Mouse (Mus musculus) MEL (cell line): Measurements from ENCODE around the gene Pabpc5. TPM values are rescaled to one million over a fixed set of nuclear protein-coding genes. Genes with fewer than 3 reads are reported as not detected.

Experiments used
- DNase-seq: peaks from one replicate; pipeline ENCODE4 v3.0.0; 2011; ENCODE audit warnings: low read depth, low spot score
- H3K27ac ChIP-seq: 2 replicates; pipeline ENCODE4 v1.5.1; 2012; ENCODE audit warnings: low read depth, mild to moderate bottlenecking, control low read depth, low read length, moderate library complexity; ENCODE audit not compliant: control insufficient read depth
- H3K27me3 ChIP-seq, 2 experiments: fragments of 150-350 bp in 1 of 2; sonication (generic) in 1 of 2; 2 replicates each; pipeline ENCODE4 v1.6.1; 2012; ENCODE audit warnings: low read length in 2 of 2, mild to moderate bottlenecking in 2 of 2, improper control_type of control experiment in 1 of 2, moderate library complexity in 1 of 2; ENCODE audit not compliant: insufficient read depth in 2 of 2, control insufficient read depth in 1 of 2
- H3K36me3 ChIP-seq, 2 experiments: 2 replicates each; pipeline ENCODE4 v1.6.1; 2012 to 2014; ENCODE audit warnings: low read length in 2 of 2, improper control_type of control experiment in 1 of 2, inconsistent platforms in 1 of 2, mild to moderate bottlenecking in 1 of 2; ENCODE audit not compliant: insufficient read depth in 2 of 2, control insufficient read depth in 1 of 2
- H3K4me1 ChIP-seq, 2 experiments: fragments of 150-350 bp in 1 of 2; sonication (generic) in 1 of 2; 2 replicates each; pipeline ENCODE4 v1.6.1; 2012; ENCODE audit warnings: low read length in 2 of 2, improper control_type of control experiment in 1 of 2, mild to moderate bottlenecking in 1 of 2; ENCODE audit not compliant: insufficient read depth in 2 of 2, control insufficient read depth in 1 of 2
- H3K4me3 ChIP-seq, 2 experiments: fragments of 150-350 bp in 1 of 2; sonication (generic) in 1 of 2; 2 replicates each; pipeline ENCODE4 v1.5.1; 2012; ENCODE audit warnings: low read depth in 2 of 2, low read length in 2 of 2, mild to moderate bottlenecking in 2 of 2, moderate library complexity in 2 of 2, control low read depth in 1 of 2, improper control_type of control experiment in 1 of 2; ENCODE audit not compliant: control insufficient read depth in 1 of 2, insufficient read depth in 1 of 2
- H3K79me2 ChIP-seq: 2 replicates; pipeline ENCODE4 v1.6.1; 2012; ENCODE audit warnings: mild to moderate bottlenecking, low read length, moderate library complexity; ENCODE audit not compliant: control insufficient read depth, poor library complexity, insufficient read depth
- H3K9ac ChIP-seq: 2 replicates; pipeline ENCODE4 v1.6.1; 2012; ENCODE audit warnings: low read depth, mild to moderate bottlenecking, control low read depth, low read length, moderate library complexity; ENCODE audit not compliant: control insufficient read depth, poor library complexity, severe bottlenecking
- H3K9me3 ChIP-seq: fragments of 150-350 bp; sonication (generic); replicated peaks from 2 replicates; pipeline ENCODE4 v1.6.1; 2012; ENCODE audit warnings: mild to moderate bottlenecking, low read length, improper control_type of control experiment, moderate library complexity; ENCODE audit not compliant: insufficient read depth
- BHLHE40 ChIP-seq: IDR thresholded peaks from 2 replicates; pipeline ENCODE4 v1.6.1; 2012; ENCODE audit warnings: low read depth, mild to moderate bottlenecking, inconsistent platforms, low read length, improper control_type of control experiment, borderline replicate concordance
- CHD2 ChIP-seq: IDR thresholded peaks from 2 replicates; pipeline ENCODE4 v1.6.1; 2011; ENCODE audit warnings: low read length, improper control_type of control experiment
- CTCF ChIP-seq, 3 experiments: IDR thresholded peaks in 2 of 3; conservative IDR thresholded peaks in 1 of 3; 2 replicates each; pipeline ENCODE4 v1.5.1; 2011 to 2012; ENCODE audit warnings: low read length in 3 of 3, low read depth in 2 of 3, mild to moderate bottlenecking in 2 of 3, improper control_type of control experiment in 1 of 3, inconsistent platforms in 1 of 3, mixed read lengths in 1 of 3, moderate library complexity in 1 of 3; ENCODE audit not compliant: control insufficient read depth in 1 of 3, insufficient read depth in 1 of 3, poor library complexity in 1 of 3, severe bottlenecking in 1 of 3
- ELF1 ChIP-seq: IDR thresholded peaks from 2 replicates; pipeline ENCODE4 v1.6.1; 2014; ENCODE audit warnings: low read depth, mild to moderate bottlenecking, inconsistent platforms, low read length, improper control_type of control experiment, moderate library complexity
- EP300 ChIP-seq, 2 experiments: IDR thresholded peaks; 2 replicates each; pipeline ENCODE4 v1.6.1; 2011; ENCODE audit warnings: improper control_type of control experiment in 2 of 2, low read length in 2 of 2, low read depth in 1 of 2, mild to moderate bottlenecking in 1 of 2
- ETS1 ChIP-seq: IDR thresholded peaks from 2 replicates; pipeline ENCODE4 v1.6.1; 2012; ENCODE audit warnings: low read depth, mild to moderate bottlenecking, inconsistent platforms, low read length, improper control_type of control experiment, moderate library complexity
- GABPA ChIP-seq: IDR thresholded peaks from 2 replicates; pipeline ENCODE4 v1.6.1; 2012; ENCODE audit warnings: low read depth, mild to moderate bottlenecking, inconsistent platforms, low read length, improper control_type of control experiment, moderate library complexity
- HCFC1 ChIP-seq: IDR thresholded peaks from 2 replicates; pipeline ENCODE4 v1.6.1; 2012; ENCODE audit warnings: low read depth, mild to moderate bottlenecking, inconsistent platforms, low read length, improper control_type of control experiment, moderate library complexity
- JUND ChIP-seq: IDR thresholded peaks from 2 replicates; pipeline ENCODE4 v1.6.1; 2011; ENCODE audit warnings: low read depth, mild to moderate bottlenecking, improper control_type of control experiment, low read length
- MAFK ChIP-seq: IDR thresholded peaks from 2 replicates; pipeline ENCODE4 v1.6.1; 2011; ENCODE audit warnings: low read depth, mild to moderate bottlenecking, low read length, improper control_type of control experiment, borderline replicate concordance
- MAX ChIP-seq: IDR thresholded peaks from 2 replicates; pipeline ENCODE4 v1.6.1; 2011; ENCODE audit warnings: low read length, improper control_type of control experiment
- MEF2A ChIP-seq: IDR thresholded peaks from 2 replicates; pipeline ENCODE4 v1.6.1; 2014; ENCODE audit warnings: low read depth, mild to moderate bottlenecking, inconsistent platforms, low read length, improper control_type of control experiment; ENCODE audit not compliant: poor library complexity, insufficient replicate concordance, severe bottlenecking; ENCODE audit errors: extremely low read depth
- POLR2A ChIP-seq, 2 experiments: IDR thresholded peaks; 2 replicates each; pipeline ENCODE4 v1.6.1; 2011 to 2012; ENCODE audit warnings: low read length in 2 of 2, mild to moderate bottlenecking in 2 of 2, control low read depth in 1 of 2, improper control_type of control experiment in 1 of 2, low read depth in 1 of 2, moderate library complexity in 1 of 2; ENCODE audit not compliant: control insufficient read depth in 1 of 2, insufficient read depth in 1 of 2, poor library complexity in 1 of 2
- POLR2AphosphoS2 ChIP-seq: IDR thresholded peaks from 2 replicates; pipeline ENCODE4 v1.6.1; 2011; ENCODE audit warnings: low read length, improper control_type of control experiment
- POLR2AphosphoS5 ChIP-seq: IDR thresholded peaks from 2 replicates; pipeline ENCODE4 v1.6.1; 2012; ENCODE audit warnings: low read depth, borderline replicate concordance, mild to moderate bottlenecking, inconsistent platforms, low read length, moderate library complexity, mixed read lengths
- RCOR1 ChIP-seq: IDR thresholded peaks from 2 replicates; pipeline ENCODE4 v1.6.1; 2012; ENCODE audit warnings: low read depth, mild to moderate bottlenecking, inconsistent platforms, low read length, improper control_type of control experiment
- SIN3A ChIP-seq: IDR thresholded peaks from 2 replicates; pipeline ENCODE4 v1.6.1; 2012; ENCODE audit warnings: low read length, improper control_type of control experiment, inconsistent platforms
- TAL1 ChIP-seq: IDR thresholded peaks from 2 replicates; pipeline ENCODE4 v1.6.1; 2012; ENCODE audit warnings: mild to moderate bottlenecking, inconsistent platforms, low read length, moderate library complexity, mixed read lengths
- TBP ChIP-seq: IDR thresholded peaks from 2 replicates; pipeline ENCODE4 v1.8.0; 2011; ENCODE audit warnings: low read depth, low read length, improper control_type of control experiment
- USF1 ChIP-seq: IDR thresholded peaks from 2 replicates; pipeline ENCODE4 v1.6.1; 2014; ENCODE audit warnings: low read depth, mild to moderate bottlenecking, inconsistent platforms, low read length, improper control_type of control experiment, moderate library complexity
- USF2 ChIP-seq, 2 experiments: IDR thresholded peaks; 2 replicates each; pipeline ENCODE4 v1.6.1; 2011 to 2012; ENCODE audit warnings: improper control_type of control experiment in 2 of 2, low read length in 2 of 2, borderline replicate concordance in 1 of 2, inconsistent platforms in 1 of 2, low read depth in 1 of 2, mild to moderate bottlenecking in 1 of 2; ENCODE audit not compliant: insufficient read depth in 1 of 2
- ZC3H11A ChIP-seq: IDR thresholded peaks from 2 replicates; pipeline ENCODE4 v1.6.1; 2012; ENCODE audit warnings: low read depth, mild to moderate bottlenecking, inconsistent platforms, low read length, improper control_type of control experiment
- ZKSCAN1 ChIP-seq: IDR thresholded peaks from 2 replicates; pipeline ENCODE4 v1.6.1; 2012; ENCODE audit warnings: low read depth, mild to moderate bottlenecking, inconsistent platforms, low read length, improper control_type of control experiment, moderate library complexity
- ZMIZ1 ChIP-seq: IDR thresholded peaks from 2 replicates; pipeline ENCODE4 v1.6.1; 2012; ENCODE audit warnings: low read depth, mild to moderate bottlenecking, inconsistent platforms, low read length, improper control_type of control experiment, moderate library complexity
- polyA plus RNA-seq, 2 experiments: library from polyadenylated mRNA; stranded (reverse) in 1 of 2; unstranded in 1 of 2; fragments of >175 nt in 1 of 2; fragments of >200 nt in 1 of 2; gene quantifications; 2 replicates each; pipeline versions ENCODE4 v1.2.1 to v1.2.4; 2012; ENCODE audit warnings: low replicate concordance in 2 of 2, low read depth in 1 of 2; ENCODE audit not compliant: insufficient read length in 2 of 2, insufficient read depth in 1 of 2, missing spikeins in 1 of 2
- total RNA-seq: library from RNA; depleted of rRNA; stranded (reverse); fragments of 300-350 nt; gene quantifications from 2 replicates; pipeline ENCODE4 v1.2.3, GENCODE M21; 2012

Pabpc5 gene
- total and polyA plus RNA-seq, 3 experiments: not detected

- no peak for DNase-seq
- Histone ChIP-seq H3K4me1 (no peaks in the 10 kb centered on the region), H3K79me2 (no peaks in the 10 kb centered on the region), H3K27ac (no peak overlapping the region), H3K4me3 (no peak overlapping the region), H3K36me3 (no peaks in the 10 kb centered on the region), H3K9me3 (no peaks in the 10 kb centered on the region), H3K27me3 (no peaks in the 10 kb centered on the region), H3K9ac (no peak overlapping the region)
- TF ChIP-seq POLR2A (IDR thresholded peaks at IDR 0.05; ENCODE audit: control insufficient read depth in 1 of 2, insufficient read depth in 1 of 2, low read depth in 1 of 2, low read length in 2 of 2, poor library complexity in 1 of 2): no peak
- TF ChIP-seq TAL1: no peak
- no peak for TF ChIP-seq ZMIZ1
- TF ChIP-seq USF2 (IDR thresholded peaks at IDR 0.05; ENCODE audit: borderline replicate concordance in 1 of 2, insufficient read depth in 1 of 2, low read depth in 1 of 2, low read length in 2 of 2): no peak
- TF ChIP-seq JUND: no peak
- TF ChIP-seq SIN3A: no peak
- no peak for TF ChIP-seq CHD2
- no peak for TF ChIP-seq EP300 (IDR thresholded peaks at IDR 0.05; ENCODE audit: low read depth in 1 of 2, low read length in 2 of 2)
- no peak for TF ChIP-seq GABPA
- no peak for TF ChIP-seq POLR2AphosphoS2
- no peak for TF ChIP-seq BHLHE40
- no peak for TF ChIP-seq USF1
- TF ChIP-seq ETS1: no peak
Observed at GRCm38 (mm10) chrX:119888326-119888920, 38.6 kb upstream of the Pabpc5 start.

DNA sequence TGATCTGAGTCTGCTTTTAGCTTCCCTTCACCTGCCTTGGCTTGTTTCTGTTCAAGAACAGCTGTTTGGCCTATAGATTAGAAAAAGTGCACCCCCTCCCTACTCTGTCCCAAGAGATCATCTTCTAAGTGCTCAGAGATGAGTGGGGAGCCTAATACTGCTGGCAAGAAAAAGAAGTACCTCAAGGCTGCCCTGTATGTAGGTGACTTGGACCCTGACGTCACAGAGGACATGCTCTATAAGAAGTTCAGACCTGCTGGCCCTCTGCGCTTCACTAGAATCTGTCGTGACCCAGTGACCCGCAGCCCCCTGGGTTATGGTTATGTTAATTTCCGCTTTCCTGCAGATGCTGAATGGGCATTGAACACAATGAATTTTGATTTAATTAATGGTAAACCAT lies 856 bp downstream of the Pabpc5 start:
- no peak for TF ChIP-seq ZKSCAN1
- no peak for TF ChIP-seq USF1
- TF ChIP-seq MAFK: no peak
- TF ChIP-seq MAX: no peak
- TF ChIP-seq GABPA: no peak
- no peak for TF ChIP-seq ZC3H11A
- TF ChIP-seq HCFC1: no peak
- TF ChIP-seq CHD2: no peak
- no peak for TF ChIP-seq MEF2A
- no peak for TF ChIP-seq ELF1
- no peak for TF ChIP-seq RCOR1
- TF ChIP-seq CTCF (IDR thresholded peaks at IDR 0.05 in 2 of 3, conservative IDR thresholded peaks at IDR 0.05 in 1 of 3; ENCODE audit: control insufficient read depth in 1 of 3, insufficient read depth in 1 of 3, low read depth in 2 of 3, low read length in 3 of 3, poor library complexity in 1 of 3, severe bottlenecking in 1 of 3): no peak
- no peak for TF ChIP-seq TBP
- TF ChIP-seq ETS1: no peak
- TF ChIP-seq POLR2AphosphoS5: no peak
- no peaks in the 10 kb centered on the region for H3K27me3 ChIP-seq

More for the DNA sequence above, 856 bp downstream of the Pabpc5 start:
- Histone ChIP-seq H3K9ac (no peak overlapping the region), H3K79me2 (no peaks in the 10 kb centered on the region), H3K27ac (no peak overlapping the region), H3K36me3 (no peaks in the 10 kb centered on the region), H3K4me3 (no peak overlapping the region), H3K4me1 (no peaks in the 10 kb centered on the region), H3K9me3 (no peaks in the 10 kb centered on the region)
- no peak for DNase-seq
